ENCODE assay signal across 20 mouse cellular contexts in genomic region chr1:108046194-108046593, GRCm38 (mm10).
DNase-seq lines count a peak whose midpoint lies in the region; ATAC-seq lines count a peak whose summit lies in the region.
"Had no signal": no experiment of that assay in that cellular context is flagged by ENCODE, and none has a peak within 500 bp of the region (broad histone marks: within the 10 kb centered on the region; RNA-seq: fewer than 3 reads in every experiment).

No protein-coding gene starts in this region.

- no peaks in the 10 kb centered on the region for H3K36me3 ChIP-seq in kidney, embryonic 16.5 days (ENCODE audit: insufficient read depth, low read length)
- no peaks in the 10 kb centered on the region for H3K36me3 ChIP-seq in midbrain, embryonic 13.5 days
- H3K36me3 ChIP-seq: embryonic facial prominence, embryonic 12.5 days; forebrain, embryonic 12.5 days; heart, embryonic 15.5 days; limb, embryonic 10.5 days; liver, embryonic 15.5 days; lung, embryonic 15.5 days had no signal

- H3K4me1 ChIP-seq in kidney, embryonic 16.5 days (ENCODE audit: insufficient read depth, low read length) = no peaks in the 10 kb centered on the region
- H3K4me1 ChIP-seq in midbrain, embryonic 13.5 days (replicated peaks) = no peaks in the 10 kb centered on the region
- H3K4me1 ChIP-seq: embryonic facial prominence, embryonic 12.5 days; forebrain, embryonic 12.5 days; heart, embryonic 15.5 days; limb, embryonic 10.5 days; liver, embryonic 15.5 days had no signal

- no peak overlapping the region for H3K27ac ChIP-seq in kidney, embryonic 16.5 days (ENCODE audit: low read length)
- no peak overlapping the region for H3K27ac ChIP-seq in midbrain, embryonic 13.5 days
- H3K27ac ChIP-seq: embryonic facial prominence, embryonic 12.5 days; forebrain, embryonic 12.5 days; heart, embryonic 15.5 days; limb, embryonic 10.5 days; liver, embryonic 15.5 days; lung, embryonic 15.5 days had no signal

- H3K27me3 ChIP-seq in kidney, embryonic 16.5 days (ENCODE audit: insufficient read depth, low read length) = no peaks in the 10 kb centered on the region
- no peaks in the 10 kb centered on the region for H3K27me3 ChIP-seq in midbrain, embryonic 13.5 days
- H3K27me3 ChIP-seq: embryonic facial prominence, embryonic 12.5 days; forebrain, embryonic 12.5 days; heart, embryonic 15.5 days; liver, embryonic 15.5 days; lung, embryonic 15.5 days had no signal

- H3K4me2 ChIP-seq in kidney, embryonic 16.5 days (replicated peaks; ENCODE audit: low read depth, low read length) = no peak overlapping the region
- no peak overlapping the region for H3K4me2 ChIP-seq in midbrain, embryonic 13.5 days (replicated peaks)
- H3K4me2 ChIP-seq: embryonic facial prominence, embryonic 12.5 days; forebrain, embryonic 12.5 days; heart, embryonic 15.5 days; liver, embryonic 15.5 days; lung, embryonic 15.5 days had no signal

- peaks cover 8% of the 10 kb centered on the region; the same call in 1 of the 2 replicates for H3K9me3 ChIP-seq in kidney, embryonic 16.5 days (ENCODE audit: low read length)
- H3K9me3 ChIP-seq in midbrain, embryonic 13.5 days = no peaks in the 10 kb centered on the region
- H3K9me3 ChIP-seq: embryonic facial prominence, embryonic 12.5 days; heart, embryonic 15.5 days; limb, embryonic 10.5 days; liver, embryonic 15.5 days; lung, embryonic 15.5 days had no signal

- ATAC-seq in kidney, embryonic 16.5 days (ENCODE audit: low FRiP score, low TSS enrichment) = no peak
- ATAC-seq in midbrain, embryonic 13.5 days = no peak
- ATAC-seq: CD4-positive, CD25-positive, alpha-beta regulatory T cell, adult 4 months; intestine, postnatal 0 days had no signal

- no peak overlapping the region for H3K9ac ChIP-seq in kidney, embryonic 16.5 days (replicated peaks; ENCODE audit: low read length)
- no peak overlapping the region for H3K9ac ChIP-seq in midbrain, embryonic 13.5 days (replicated peaks)
- H3K9ac ChIP-seq: embryonic facial prominence, embryonic 12.5 days; forebrain, embryonic 12.5 days; heart, embryonic 15.5 days; liver, embryonic 15.5 days; lung, embryonic 15.5 days had no signal

- 83% methylated on average over 4 of the region's 4 CpGs for whole genome bisulfite sequencing in kidney, embryonic 16.5 days
- 58% methylated on average over 4 of the region's 4 CpGs for WGBS in midbrain, embryonic 13.5 days

- H3K4me3 ChIP-seq in kidney, embryonic 16.5 days (ENCODE audit: low read length) = no peak overlapping the region
- H3K4me3 ChIP-seq in midbrain, embryonic 13.5 days (replicated peaks) = no peak overlapping the region
- H3K4me3 ChIP-seq: embryonic facial prominence, embryonic 12.5 days; forebrain, embryonic 12.5 days; heart, embryonic 15.5 days; limb, embryonic 10.5 days; liver, embryonic 15.5 days; lung, embryonic 15.5 days had no signal

- DNase-seq in 3T3-L1 (ENCODE audit: low read depth, low spot score) (peak; percentile 33), 416B (ENCODE audit: low read depth) (peak; percentile 2)
- DNase-seq in adrenal gland, adult 2 months = peak; percentile 69
- DNase-seq in brain, adult 2 months (ENCODE audit: low read depth, low spot score) = peak; percentile 9
- DNase-seq in layer of hippocampus, postnatal 10 days (ENCODE audit: low spot score in 2 of 2) = no peak
- DNase-seq: cerebellum, adult 2 months; heart, postnatal 4 days; kidney, postnatal 4 days; liver; lung, postnatal 4 days had no signal

Comparison
In these comparisons a context has a peak if more than half of its experiments do, and no peak if none do; other contexts are left out.
1. DNase-seq: peak in 3T3-L1 (single experiment), 416B (single experiment), adrenal gland, adult 2 months (single experiment) and brain, adult 2 months (single experiment); none in layer of hippocampus, postnatal 10 days (0 of 2).